Mouse (Mus musculus) cortical plate, adult 2 months (tissue): ENCODE results near the gene Mink1. TPM values are rescaled to one million over a fixed set of nuclear protein-coding genes. Genes with fewer than 3 reads are reported as not detected.

ENCODE experiments used
- H3K27ac ChIP-seq: fragments of 200-500 bp; 2 replicates; pipeline ENCODE4 v1.5.1; 2012; ENCODE audit warnings: low read length, control low read depth, inconsistent platforms; ENCODE audit not compliant: insufficient read depth
- H3K4me1 ChIP-seq: fragments of 200-500 bp; 2 replicates; pipeline ENCODE4 v1.6.1; 2011; ENCODE audit warnings: low read length; ENCODE audit not compliant: control insufficient read depth, insufficient read depth
- H3K4me3 ChIP-seq: fragments of 200-500 bp; 2 replicates; pipeline ENCODE4 v1.5.1; 2011; ENCODE audit warnings: mild to moderate bottlenecking, low read length, control low read depth; ENCODE audit not compliant: insufficient read depth
- CTCF ChIP-seq: fragments of 200-500 bp; IDR thresholded peaks from 2 replicates; pipeline ENCODE4 v1.5.1; 2011; ENCODE audit warnings: mild to moderate bottlenecking, control low read depth, low read length; ENCODE audit not compliant: insufficient read depth; ENCODE audit errors: extremely low read depth
- POLR2A ChIP-seq: fragments of 200-500 bp; IDR thresholded peaks from 2 replicates; pipeline ENCODE4 v1.6.1; 2011; ENCODE audit warnings: mild to moderate bottlenecking, low read length, control low read depth; ENCODE audit not compliant: insufficient read depth; ENCODE audit errors: extremely low read depth
- polyA plus RNA-seq: library from polyadenylated mRNA; depleted of rRNA; stranded (reverse); fragments of >200 nt; gene quantifications from 2 replicates; pipeline ENCODE4 v1.2.3, GENCODE M21; 2012

Mink1 gene
- polyA plus RNA-seq, 1 experiment = 318 TPM

GRCm38 (mm10) chr11:70615516-70616093, 52.9 kb downstream of the Mink1 start, which contains the start of gene 4930544D05Rik:
4930544D05Rik (plus strand) TSS chr11:70615848.
- Histone ChIP-seq H3K4me3 (no peak within 1 kb of the TSS), H3K4me1 (no peaks in the 10 kb centered on the region), H3K27ac (no peak within 1 kb of the TSS)
- no peak for TF ChIP-seq CTCF
- TF ChIP-seq POLR2A = no peak

- H3K4me1 ChIP-seq = no peaks in the 10 kb centered on the region
- H3K27ac ChIP-seq = no peak within 1 kb of the TSS
- TF ChIP-seq POLR2A = no peak
- no peak for TF ChIP-seq CTCF
- H3K4me3 ChIP-seq = no peak within 1 kb of the TSS
Observed at GRCm38 (mm10) chr11:70619101-70619500, 56.4 kb downstream of the Mink1 start, which contains the start of gene Chrne. Chrne (minus strand) TSS chr11:70619216.

- H3K27ac ChIP-seq = no peak overlapping the region
- no peak for TF ChIP-seq CTCF
- TF ChIP-seq POLR2A = no peak
Observed at GRCm38 (mm10) chr11:70621972-70622814, 59.5 kb downstream of the Mink1 start.

GRCm38 (mm10) chr11:70623053-70623742, 60.5 kb downstream of the Mink1 start:
- TF ChIP-seq POLR2A (no peak), CTCF (peak; percentile 25)
- Histone ChIP-seq H3K4me1 (no peaks in the 10 kb centered on the region), H3K27ac (no peak overlapping the region), H3K4me3 (no peak overlapping the region)

More at GRCm38 (mm10) chr11:70621972-70622814, 59.5 kb downstream of the Mink1 start:
- H3K4me1 ChIP-seq = no peaks in the 10 kb centered on the region
- no peak overlapping the region for H3K4me3 ChIP-seq

- no peaks in the 10 kb centered on the region for H3K4me1 ChIP-seq
- H3K27ac ChIP-seq = no peak overlapping the region
- no peak for TF ChIP-seq POLR2A
- peak; percentile 62 for TF ChIP-seq CTCF
- no peak overlapping the region for H3K4me3 ChIP-seq
Observed at GRCm38 (mm10) chr11:70625473-70625872, 62.8 kb downstream of the Mink1 start.

GRCm38 (mm10) chr11:70626877-70627276, 64.2 kb downstream of the Mink1 start:
- no peak overlapping the region for H3K4me3 ChIP-seq
- no peak overlapping the region for H3K27ac ChIP-seq
- H3K4me1 ChIP-seq = no peaks in the 10 kb centered on the region
- no peak for TF ChIP-seq POLR2A
- no peak for TF ChIP-seq CTCF

- no peak overlapping the region for H3K4me3 ChIP-seq
- no peak for TF ChIP-seq POLR2A
- TF ChIP-seq CTCF = no peak
- H3K27ac ChIP-seq = no peak overlapping the region
- H3K4me1 ChIP-seq = no peaks in the 10 kb centered on the region
Observed at GRCm38 (mm10) chr11:70628431-70628830, 65.8 kb downstream of the Mink1 start.

- no peaks in the 10 kb centered on the region for H3K4me1 ChIP-seq
- no peak for TF ChIP-seq POLR2A
- TF ChIP-seq CTCF = no peak; the same call in 1 of the 2 replicates
- no peak overlapping the region for H3K27ac ChIP-seq
- no peak overlapping the region for H3K4me3 ChIP-seq
Observed at GRCm38 (mm10) chr11:70629557-70629956, 66.9 kb downstream of the Mink1 start.

GRCm38 (mm10) chr11:70630129-70630528, 67.4 kb downstream of the Mink1 start:
- TF ChIP-seq POLR2A (no peak), CTCF (no peak)
- no peak overlapping the region for H3K4me3 ChIP-seq

GRCm38 (mm10) chr11:70635601-70636000, 72.9 kb downstream of the Mink1 start:
- TF ChIP-seq POLR2A (no peak), CTCF (no peak)
- Histone ChIP-seq H3K4me3 (no peak overlapping the region), H3K4me1 (no peaks in the 10 kb centered on the region), H3K27ac (no peak overlapping the region)

More at GRCm38 (mm10) chr11:70630129-70630528, 67.4 kb downstream of the Mink1 start:
- no peaks in the 10 kb centered on the region for H3K4me1 ChIP-seq
- H3K27ac ChIP-seq = no peak overlapping the region
